Mouse (Mus musculus) hindbrain, embryonic 10.5 days (tissue): ENCODE data around the gene Stat4. TPM values are rescaled to one million over a fixed set of nuclear protein-coding genes. Genes with fewer than 3 reads are reported as not detected.
A peak's percentile ranks its signal among the peaks of the same experiment; 100 is the strongest.

Source experiments
- DNase-seq: peaks from one replicate; pipeline ENCODE4 v3.0.0-alpha.2; 2017; ENCODE audit warnings: low spot score
- H3K27ac ChIP-seq: fragments of 300-500 bp; sonication (generic); 2 replicates; pipeline ENCODE4 v1.5.1; 2016; ENCODE audit warnings: mild to moderate bottlenecking, moderate library complexity
- H3K27me3 ChIP-seq: fragments of 300-500 bp; sonication (generic); 2 replicates; pipeline ENCODE4 v1.6.1; 2016; ENCODE audit warnings: mild to moderate bottlenecking; ENCODE audit not compliant: poor library complexity, insufficient read depth, severe bottlenecking
- H3K36me3 ChIP-seq: fragments of 300-500 bp; sonication (generic); 2 replicates; pipeline ENCODE4 v1.6.1; 2016; ENCODE audit warnings: mild to moderate bottlenecking, moderate library complexity
- H3K4me1 ChIP-seq: fragments of 300-500 bp; sonication (generic); replicated peaks from 2 replicates; pipeline ENCODE4 v1.6.1; 2016; ENCODE audit warnings: mild to moderate bottlenecking
- H3K4me3 ChIP-seq: fragments of 300-500 bp; sonication (generic); 2 replicates; pipeline ENCODE4 v1.5.1; 2016; ENCODE audit warnings: mild to moderate bottlenecking, moderate library complexity
- H3K9me3 ChIP-seq: fragments of 300-500 bp; sonication (generic); 2 replicates; pipeline ENCODE4 v1.6.1; 2016; ENCODE audit warnings: mild to moderate bottlenecking, moderate library complexity
- WGBS: fragments of 180-500 bp; shearing (Covaris S2); methylation state at CpG from one replicate; pipeline ENCODE4 v1.1.7; 2016; 5-methylcytosine and 5-hydroxymethylcytosine counted together
- polyA plus RNA-seq: library from polyadenylated mRNA; unstranded; fragments of >200 nt; fragmentation: Nextera tagmentation; extraction: Ambion mirVana; gene quantifications from 2 replicates; pipeline ENCODE4 v1.2.1, GENCODE M21; 2016

The Stat4 gene
- polyA plus RNA-seq, 1 experiment from 2014 or later, result 1.3 TPM

GRCm38 (mm10) chr1:52118860-52119591, 132.1 kb downstream of the Stat4 start, which contains the start of gene Stat1:
Stat1 (plus strand) TSS chr1:52119440.
- peaks cover 15% of the 10 kb centered on the region; the same call in 1 of the 2 replicates for H3K4me1 ChIP-seq
- peak; percentile 96 for DNase-seq
- peaks cover 12% of the 10 kb centered on the region; the same call in 1 of the 2 replicates for H3K27me3 ChIP-seq
- WGBS, result 5% methylated on average over 37 of the region's 37 CpGs
- H3K36me3 ChIP-seq, result no peaks in the 10 kb centered on the region
- H3K4me3 ChIP-seq, result peak within 1 kb of the TSS; percentile 75
- no peaks in the 10 kb centered on the region for H3K9me3 ChIP-seq
- H3K27ac ChIP-seq, result peak within 1 kb of the TSS; percentile 87

- Histone ChIP-seq H3K4me1 (peaks cover 15% of the 10 kb centered on the region; the same call in 1 of the 2 replicates), H3K36me3 (no peaks in the 10 kb centered on the region), H3K27me3 (peaks cover 12% of the 10 kb centered on the region; the same call in 1 of the 2 replicates), H3K9me3 (no peaks in the 10 kb centered on the region), H3K27ac (peak overlapping the region; percentile 87), H3K4me3 (peak overlapping the region; percentile 75)
- 2% methylated on average over 20 of the region's 20 CpGs for WGBS
- no peak for DNase-seq
Measured at GRCm38 (mm10) chr1:52119691-52120090, 132.7 kb downstream of the Stat4 start.

- Histone ChIP-seq H3K9me3 (no peaks in the 10 kb centered on the region), H3K4me1 (peaks cover 15% of the 10 kb centered on the region; the same call in 1 of the 2 replicates), H3K4me3 (peak overlapping the region; percentile 75), H3K36me3 (no peaks in the 10 kb centered on the region), H3K27me3 (peaks cover 12% of the 10 kb centered on the region; the same call in 1 of the 2 replicates), H3K27ac (no peak overlapping the region)
- DNase-seq, result no peak
- WGBS, result 39% methylated on average over 10 of the region's 10 CpGs
Measured at GRCm38 (mm10) chr1:52120191-52120590, 133.2 kb downstream of the Stat4 start.

GRCm38 (mm10) chr1:52121052-52121451, 134.1 kb downstream of the Stat4 start:
- 86% methylated on average over 3 of the region's 3 CpGs for WGBS
- Histone ChIP-seq H3K36me3 (0 out of 2 replicates have a peak, but pooled peaks cover 8% of the 10 kb centered on the region), H3K27me3 (peaks cover 12% of the 10 kb centered on the region; the same call in 1 of the 2 replicates), H3K4me3 (no peak overlapping the region), H3K4me1 (peaks cover 15% of the 10 kb centered on the region; the same call in 1 of the 2 replicates), H3K27ac (no peak overlapping the region), H3K9me3 (no peaks in the 10 kb centered on the region)
- DNase-seq, result no peak

- DNase-seq, result no peak
- H3K36me3 ChIP-seq, result peaks cover 24% of the 10 kb centered on the region
- no peaks in the 10 kb centered on the region for H3K9me3 ChIP-seq
- peaks cover 6% of the 10 kb centered on the region; the same call in 1 of the 2 replicates for H3K4me1 ChIP-seq
- H3K27me3 ChIP-seq, result peaks cover 12% of the 10 kb centered on the region; the same call in 1 of the 2 replicates
- 72% methylated on average over 3 of the region's 3 CpGs for WGBS
- H3K27ac ChIP-seq, result no peak overlapping the region
- H3K4me3 ChIP-seq, result no peak overlapping the region
Measured at GRCm38 (mm10) chr1:52124818-52125217, 137.9 kb downstream of the Stat4 start.

GRCm38 (mm10) chr1:52127350-52127749, 140.4 kb downstream of the Stat4 start:
- WGBS, result 92% methylated on average over 6 of the region's 6 CpGs

GRCm38 (mm10) chr1:52129794-52130193, 142.8 kb downstream of the Stat4 start:
- H3K9me3 ChIP-seq, result no peaks in the 10 kb centered on the region
- H3K27ac ChIP-seq, result no peak overlapping the region
- H3K27me3 ChIP-seq, result no peaks in the 10 kb centered on the region
- H3K4me1 ChIP-seq, result no peaks in the 10 kb centered on the region
- no peak for DNase-seq
- H3K4me3 ChIP-seq, result no peak overlapping the region
- 67% methylated on average over 6 of the region's 6 CpGs for WGBS
- H3K36me3 ChIP-seq, result peaks cover 24% of the 10 kb centered on the region

More at GRCm38 (mm10) chr1:52127350-52127749, 140.4 kb downstream of the Stat4 start:
- H3K27me3 ChIP-seq, result no peaks in the 10 kb centered on the region
- H3K4me1 ChIP-seq, result no peaks in the 10 kb centered on the region
- peaks cover 24% of the 10 kb centered on the region for H3K36me3 ChIP-seq
- H3K4me3 ChIP-seq, result no peak overlapping the region
- H3K9me3 ChIP-seq, result no peaks in the 10 kb centered on the region
- no peak for DNase-seq
- H3K27ac ChIP-seq, result no peak overlapping the region

- H3K4me3 ChIP-seq, result no peak overlapping the region
- 86% methylated on average over 11 of the region's 11 CpGs for WGBS
- DNase-seq, result no peak
- H3K36me3 ChIP-seq, result peaks cover 7% of the 10 kb centered on the region
- H3K27me3 ChIP-seq, result no peaks in the 10 kb centered on the region
- H3K9me3 ChIP-seq, result no peaks in the 10 kb centered on the region
- no peaks in the 10 kb centered on the region for H3K4me1 ChIP-seq
- no peak overlapping the region for H3K27ac ChIP-seq
Measured at GRCm38 (mm10) chr1:52131787-52132377, 144.9 kb downstream of the Stat4 start.

- Histone ChIP-seq H3K27ac (no peak overlapping the region), H3K4me1 (peaks cover 6% of the 10 kb centered on the region; the same call in 1 of the 2 replicates), H3K36me3 (0 out of 2 replicates have a peak, but pooled peaks cover 5% of the 10 kb centered on the region), H3K4me3 (no peak overlapping the region), H3K27me3 (no peaks in the 10 kb centered on the region), H3K9me3 (no peaks in the 10 kb centered on the region)
- WGBS, result 64% methylated on average over 8 of the region's 8 CpGs
- no peak for DNase-seq
Measured at GRCm38 (mm10) chr1:52133254-52133653, 146.3 kb downstream of the Stat4 start.

- 73% methylated on average over 16 of the region's 16 CpGs for WGBS
- no peaks in the 10 kb centered on the region for H3K27me3 ChIP-seq
- H3K27ac ChIP-seq, result no peak overlapping the region
- no peak overlapping the region for H3K4me3 ChIP-seq
- no peaks in the 10 kb centered on the region for H3K9me3 ChIP-seq
- H3K36me3 ChIP-seq, result peaks cover 7% of the 10 kb centered on the region; the same call in 1 of the 2 replicates
- peak; percentile 25 for DNase-seq
- peaks cover 6% of the 10 kb centered on the region; the same call in 1 of the 2 replicates for H3K4me1 ChIP-seq
Measured at GRCm38 (mm10) chr1:52137292-52137691, 150.3 kb downstream of the Stat4 start.

- no peaks in the 10 kb centered on the region for H3K27me3 ChIP-seq
- 88% methylated on average over 9 of the region's 9 CpGs for WGBS
- H3K4me3 ChIP-seq, result no peak overlapping the region
- no peak overlapping the region for H3K27ac ChIP-seq
- DNase-seq, result no peak
- peaks cover 7% of the 10 kb centered on the region for H3K36me3 ChIP-seq
- no peaks in the 10 kb centered on the region for H3K9me3 ChIP-seq
- H3K4me1 ChIP-seq, result peaks cover 6% of the 10 kb centered on the region; the same call in 1 of the 2 replicates
Measured at GRCm38 (mm10) chr1:52140534-52140933, 153.6 kb downstream of the Stat4 start.

GRCm38 (mm10) chr1:52141482-52141881, 154.5 kb downstream of the Stat4 start:
- H3K36me3 ChIP-seq, result peaks cover 7% of the 10 kb centered on the region
- no peaks in the 10 kb centered on the region for H3K9me3 ChIP-seq
- WGBS, result 77% methylated on average over 3 of the region's 3 CpGs

GRCm38 (mm10) chr1:52142117-52142516, 155.2 kb downstream of the Stat4 start:
- 89% methylated on average over 4 of the region's 4 CpGs for WGBS
- peaks cover 9% of the 10 kb centered on the region; the same call in 1 of the 2 replicates for H3K4me1 ChIP-seq
- peaks cover 7% of the 10 kb centered on the region for H3K36me3 ChIP-seq
- H3K27ac ChIP-seq, result no peak overlapping the region
- no peaks in the 10 kb centered on the region for H3K27me3 ChIP-seq
- DNase-seq, result no peak
- no peak overlapping the region for H3K4me3 ChIP-seq
- no peaks in the 10 kb centered on the region for H3K9me3 ChIP-seq

More at GRCm38 (mm10) chr1:52141482-52141881, 154.5 kb downstream of the Stat4 start:
- no peak overlapping the region for H3K4me3 ChIP-seq
- peaks cover 6% of the 10 kb centered on the region; the same call in 1 of the 2 replicates for H3K4me1 ChIP-seq
- no peak overlapping the region for H3K27ac ChIP-seq
- no peak for DNase-seq
- no peaks in the 10 kb centered on the region for H3K27me3 ChIP-seq
